Mouse (Mus musculus) megakaryocyte, adult 5-6 weeks (primary cell): Measurements from ENCODE around the gene Csf2. TPM values are rescaled to one million over a fixed set of nuclear protein-coding genes. Genes with fewer than 3 reads are reported as not detected.
A peak's percentile ranks its signal among the peaks of the same experiment; 100 is the strongest.

ENCODE experiments used
- ATAC-seq: 2 replicates; pipeline ENCODE4 v1.8.0; 2016; ENCODE audit warnings: mild to moderate bottlenecking, inconsistent platforms; ENCODE audit not compliant: poor library complexity, severe bottlenecking
- total RNA-seq, 2 experiments: library from RNA; stranded (forward) in 1 of 2; stranded (reverse) in 1 of 2; fragments of 153-499, 151-499 nt in 1 of 2; fragments of 221-1000, 200-1000 nt in 1 of 2; gene quantifications; 2 replicates each; pipeline versions ENCODE4 v1.2.3 to v1.2.4; 2015 to 2017

Csf2 gene
- total RNA-seq, 2 experiments from 2014 or later, result not detected

DNA sequence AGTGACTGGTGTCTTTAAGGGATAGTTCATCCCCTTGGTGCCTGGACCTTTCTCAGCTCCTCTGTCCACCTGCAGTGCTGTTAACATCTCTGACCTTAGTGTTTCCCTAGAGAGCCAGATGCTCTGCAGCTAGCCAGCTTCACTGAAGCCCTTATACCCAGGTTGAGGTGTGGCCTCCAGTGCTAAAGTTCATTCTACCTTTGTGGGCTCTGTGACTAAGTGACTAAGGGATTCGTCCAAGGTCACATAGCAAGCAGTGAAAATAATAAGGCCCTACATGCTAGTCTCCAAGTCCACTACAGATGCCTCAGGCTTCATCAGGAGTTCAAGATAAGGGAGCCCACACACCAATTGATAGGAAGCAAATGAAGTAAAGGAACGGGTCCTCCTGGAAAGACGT is 7.0 kb downstream of the Csf2 start:
- ATAC-seq, result no peak

- peak; percentile 81 for ATAC-seq
Observed at GRCm38 (mm10) chr11:54236939-54237338, 12.5 kb downstream of the Csf2 start.

DNA sequence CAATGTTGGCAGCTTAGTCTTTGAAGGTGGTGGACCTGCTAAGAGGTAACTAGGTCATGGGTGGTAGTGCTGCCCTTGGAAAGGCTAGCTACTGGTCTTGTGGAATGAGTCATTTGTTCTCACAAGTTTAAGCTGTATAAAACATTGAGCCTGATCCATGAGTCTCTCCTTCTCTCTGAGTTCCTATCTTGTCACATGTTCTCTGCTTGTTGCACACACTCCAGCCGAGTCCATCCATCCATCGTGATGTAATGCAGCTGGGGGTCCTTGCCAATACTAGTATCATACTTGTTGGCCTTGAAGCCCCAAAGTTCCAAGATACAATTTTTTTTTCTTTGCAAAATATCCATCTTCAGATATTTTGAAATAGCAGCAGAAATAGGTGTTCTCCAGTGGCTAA is 22.0 kb downstream of the Csf2 start:
- ATAC-seq, result no peak

DNA sequence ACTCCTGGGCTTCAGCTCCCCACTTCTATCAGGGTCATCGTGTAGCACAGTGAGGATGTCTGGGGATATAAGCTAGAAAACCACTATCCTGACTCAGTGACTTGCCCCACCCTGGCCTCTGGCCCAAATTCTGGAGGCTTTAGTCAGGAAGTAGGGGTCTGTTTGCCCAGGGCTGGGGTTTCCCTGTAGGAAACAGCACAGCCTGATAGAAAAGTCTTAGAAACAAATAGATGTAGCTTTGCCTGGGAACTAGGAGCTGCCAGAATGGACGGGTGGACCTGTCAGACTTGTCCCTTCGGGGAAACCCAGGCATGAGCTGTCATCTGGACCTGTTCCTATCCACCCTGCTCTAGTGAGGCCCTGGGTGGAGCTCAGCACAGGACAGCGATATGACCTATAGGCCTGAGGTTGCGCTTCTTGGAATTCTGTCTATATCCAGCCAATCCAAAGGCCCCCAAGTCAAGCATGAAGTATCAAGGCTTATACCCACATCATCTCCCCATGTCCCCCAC is 24.9 kb downstream of the Csf2 start:
- ATAC-seq, result no peak

GRCm38 (mm10) chr11:54223637-54224474 is 25.6 kb downstream of the Csf2 start:
- ATAC-seq, result 0 out of 2 replicates have a peak, but pooled peaks have one; percentile 5

GRCm38 (mm10) chr11:54219903-54220740 is 29.3 kb downstream of the Csf2 start:
- ATAC-seq, result peak; percentile 31; the same call in 1 of the 2 replicates

DNA sequence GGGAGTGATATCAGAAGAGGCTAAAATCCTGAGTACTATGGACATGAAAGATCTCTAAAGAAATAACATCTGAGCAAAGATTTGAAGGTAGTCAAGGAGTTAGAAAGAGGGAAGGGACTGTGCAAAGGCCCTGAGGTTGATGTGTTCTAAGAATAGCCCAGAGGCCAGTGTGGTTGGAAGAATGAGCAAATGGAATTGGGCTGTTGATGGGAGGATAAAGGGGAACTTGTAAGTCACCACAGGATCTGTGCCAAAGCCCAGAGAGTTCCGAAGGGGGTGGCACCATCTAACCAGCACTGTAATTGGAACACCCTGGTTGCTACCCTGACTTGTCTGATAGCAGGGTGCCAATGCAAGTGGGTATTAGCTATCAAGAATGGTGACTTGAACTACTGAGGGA is 30.3 kb downstream of the Csf2 start:
- no peak for ATAC-seq

DNA sequence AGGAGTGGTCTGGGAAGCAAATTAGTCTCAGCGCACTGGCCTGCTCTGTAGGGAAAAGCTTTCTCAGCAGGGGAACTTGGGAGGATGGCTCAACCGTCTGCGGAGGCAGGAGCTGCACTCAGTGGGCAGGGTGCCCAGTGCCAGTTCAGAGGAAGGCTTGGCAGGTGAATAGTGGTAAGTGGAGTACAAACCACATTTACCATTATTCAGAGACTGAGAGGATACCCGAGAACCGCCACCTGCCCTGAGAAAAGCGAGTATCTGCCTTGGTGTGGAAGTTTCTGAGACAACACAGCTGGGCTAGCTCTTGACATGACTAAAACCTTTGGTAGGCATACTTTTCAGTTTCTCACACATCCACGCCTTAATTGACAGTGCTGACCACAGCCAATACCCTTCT is 32.1 kb downstream of the Csf2 start:
- no peak for ATAC-seq

DNA sequence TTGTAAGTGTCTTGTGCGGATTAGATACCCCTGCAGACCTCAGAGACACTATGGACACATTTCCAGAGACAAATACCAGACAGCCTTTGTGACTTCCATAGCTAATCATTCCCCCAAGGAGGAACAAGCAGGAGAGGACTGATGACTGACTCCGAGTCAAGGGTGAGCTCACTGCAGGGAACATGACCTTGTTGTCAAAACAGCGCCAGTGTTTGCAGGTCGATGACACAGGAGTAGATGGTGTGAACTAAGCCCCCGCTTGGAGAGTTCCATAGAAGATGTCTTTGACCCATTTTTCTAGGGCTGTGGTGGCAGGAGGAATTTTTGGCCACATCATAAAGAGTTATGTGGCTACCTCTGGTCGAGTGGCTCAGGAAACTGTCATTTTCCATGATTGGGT is 33.4 kb downstream of the Csf2 start:
- no peak for ATAC-seq

DNA sequence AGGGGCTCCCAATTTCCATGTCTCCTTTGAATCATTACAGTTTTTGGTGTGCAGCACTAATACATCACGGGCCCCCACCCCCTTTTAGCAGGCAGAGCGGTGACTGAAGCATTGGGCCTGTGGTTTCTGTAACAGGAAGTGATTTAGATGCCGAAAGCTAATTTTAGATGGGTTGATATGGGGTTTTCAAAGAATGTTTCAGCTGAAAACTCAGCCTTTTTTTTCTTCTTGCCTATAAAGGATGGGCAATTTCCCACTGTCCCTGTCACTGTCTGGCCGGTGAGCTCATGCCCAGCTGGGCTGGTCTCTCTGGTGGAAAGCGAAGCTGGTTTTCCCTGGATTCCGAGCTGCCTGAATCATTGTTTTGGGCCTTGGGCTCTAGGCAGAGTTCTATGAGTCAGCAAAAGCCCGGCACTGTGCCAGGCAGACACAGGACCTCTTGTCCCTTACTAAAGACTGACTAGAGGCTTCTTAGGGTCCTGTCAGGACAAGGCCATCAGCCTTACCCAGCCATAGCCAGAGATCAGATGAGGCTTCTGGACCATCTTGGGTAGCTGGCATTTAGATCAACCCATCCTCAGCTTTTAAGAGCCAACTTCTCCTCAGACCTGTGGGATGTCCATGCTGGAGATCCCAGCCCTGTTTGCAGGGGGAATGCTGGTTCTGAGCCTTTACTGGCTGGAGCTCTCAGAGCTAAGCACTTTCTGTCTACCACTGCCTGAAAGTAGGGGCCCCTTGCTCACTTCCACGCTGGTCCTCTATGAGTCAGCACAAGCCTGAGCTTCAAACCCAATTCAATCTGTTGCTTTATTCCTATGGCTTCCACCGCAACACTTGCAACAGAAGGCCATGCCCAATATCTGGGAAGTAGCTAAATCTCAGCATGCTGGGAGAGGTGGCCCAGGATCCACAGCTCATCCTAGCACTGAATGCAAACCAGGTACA is 34.7 kb downstream of the Csf2 start:
- peak; percentile 56 for ATAC-seq

DNA sequence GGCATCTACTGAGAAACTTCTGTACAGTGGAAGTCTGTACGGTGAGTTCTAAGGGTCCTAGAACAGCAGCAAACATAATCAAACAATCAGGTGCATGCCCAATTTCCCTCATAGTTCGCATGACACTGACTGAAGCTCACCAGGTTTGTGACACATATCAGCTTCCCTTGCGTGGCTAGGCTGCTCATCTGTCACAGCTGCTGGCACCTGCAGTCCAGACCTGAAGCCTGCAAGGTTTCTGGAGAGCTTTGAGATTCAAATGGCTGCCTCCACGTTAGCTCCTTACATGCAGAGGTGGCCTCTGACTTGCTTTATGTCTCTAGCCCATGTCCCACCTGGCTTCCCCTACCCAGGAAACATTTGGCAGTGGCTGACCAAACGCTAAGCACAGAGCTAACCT is 35.8 kb downstream of the Csf2 start:
- no peak for ATAC-seq

GRCm38 (mm10) chr11:54206993-54207392 is 42.5 kb downstream of the Csf2 start:
- ATAC-seq, result no peak

GRCm38 (mm10) chr11:54205366-54205765 is 44.1 kb downstream of the Csf2 start:
- ATAC-seq, result no peak

- no peak for ATAC-seq
Observed at GRCm38 (mm10) chr11:54204781-54205180, 44.7 kb downstream of the Csf2 start.

DNA sequence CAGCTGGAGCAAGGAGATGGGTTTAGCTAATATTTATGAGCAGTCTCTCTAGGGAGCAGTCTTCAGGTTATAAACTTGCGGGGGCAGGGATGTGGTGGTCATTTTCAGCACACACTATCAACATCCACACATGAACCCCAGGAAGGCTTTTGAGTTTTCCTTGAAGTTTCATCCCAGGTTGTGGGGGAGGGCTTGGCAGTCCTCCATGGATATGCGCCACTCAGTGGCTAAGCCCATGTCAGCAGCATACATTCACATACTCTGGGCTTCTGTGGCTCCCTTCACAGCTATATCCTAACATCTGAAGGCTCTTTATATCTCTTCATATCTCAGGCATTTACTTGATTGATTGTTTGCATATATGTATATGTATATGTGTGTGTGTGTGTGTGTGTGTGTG is 46.3 kb downstream of the Csf2 start:
- no peak for ATAC-seq

DNA sequence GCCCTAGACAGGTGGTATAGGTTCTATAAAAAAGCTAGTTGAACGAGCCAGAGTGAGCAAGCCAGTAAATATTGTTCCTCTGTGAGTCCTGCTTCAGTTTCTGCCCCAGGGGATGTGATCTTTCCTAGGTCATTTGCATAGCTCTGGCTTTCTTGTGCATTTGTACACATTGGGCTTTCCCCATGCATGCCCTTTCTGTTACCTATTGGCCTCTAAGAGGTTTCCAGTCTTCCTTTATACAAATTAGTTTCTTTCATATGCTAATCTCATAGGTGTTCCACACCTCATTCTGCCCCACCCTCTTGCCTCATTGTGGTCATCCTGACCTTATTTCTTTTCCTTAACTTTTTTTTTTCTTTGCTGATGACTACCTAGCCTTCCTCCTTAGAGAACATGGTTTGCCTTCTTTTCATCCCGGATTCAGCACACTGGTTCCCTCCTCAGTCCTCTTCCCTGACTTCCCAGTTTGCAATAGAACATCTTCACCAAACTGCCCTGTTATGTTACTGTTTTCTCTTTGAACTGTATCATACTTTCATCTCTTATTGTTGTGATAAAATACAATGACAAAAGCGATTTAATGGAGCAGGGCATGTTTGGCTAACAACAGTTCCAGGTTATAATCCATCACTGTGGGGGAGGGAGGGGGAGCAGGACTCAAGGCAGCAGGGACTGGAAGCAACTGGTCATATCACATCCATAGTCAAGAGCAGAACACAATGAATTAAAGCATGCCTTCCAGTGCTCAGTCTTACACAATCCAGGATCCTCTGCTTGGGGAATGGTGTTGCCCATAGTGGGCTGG is 47.4 kb downstream of the Csf2 start:
- ATAC-seq, result no peak

GRCm38 (mm10) chr11:54201287-54201773 is 48.1 kb downstream of the Csf2 start:
- ATAC-seq, result no peak
